Mouse (Mus musculus): ENCODE measurements at regions not wholly inside any gene's neighbourhood (a gene's known extent, or its start where the extent isn't known, plus 50 kb on each side); places are given as distances from the start of the nearest gene placed in this dataset.

DNA sequence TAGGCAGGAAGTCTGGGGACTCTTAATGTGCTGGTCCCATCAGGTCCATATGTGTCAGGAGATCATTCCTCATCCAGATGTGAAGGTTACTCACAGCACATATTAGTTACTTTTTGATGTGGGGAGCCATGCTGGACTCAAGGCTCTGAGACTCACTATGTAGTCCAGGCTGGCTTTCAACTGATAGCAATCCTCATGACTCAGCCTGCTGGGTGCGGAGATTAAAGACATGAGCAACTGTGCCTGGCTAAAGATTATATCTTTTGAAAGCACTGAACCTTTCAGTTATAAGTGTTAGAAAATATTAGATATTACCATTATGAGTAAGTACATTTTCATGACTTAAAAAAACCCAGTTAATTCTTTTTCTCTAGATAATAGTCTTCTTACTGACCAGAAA is 155.6 kb upstream of the Itga4 start:
- H3K4me3 ChIP-seq (ENCODE audit: low read depth, low read length): no peak overlapping the region
- no peak for ATAC-seq
- H3K4me2 ChIP-seq (ENCODE audit: low read depth): no peak overlapping the region
- H3K36me3 ChIP-seq (ENCODE audit: insufficient read depth): no peaks in the 10 kb centered on the region
- H3K27ac ChIP-seq (ENCODE audit: low read depth, low read length): no peak overlapping the region
- H3K4me1 ChIP-seq (ENCODE audit: insufficient read depth): no peaks in the 10 kb centered on the region
- TF ChIP-seq CTCF (IDR thresholded peaks at IDR 0.05; ENCODE audit: low read depth): no peak
- no peak for DNase-seq
- no peak overlapping the region for H3K9ac ChIP-seq
- WGBS: 90% methylated on average over 1 of the region's 1 CpGs
- H3K9me3 ChIP-seq (ENCODE audit: low read length): no peaks in the 10 kb centered on the region
- H3K27me3 ChIP-seq (ENCODE audit: insufficient read depth, low read length): no peaks in the 10 kb centered on the region

DNA sequence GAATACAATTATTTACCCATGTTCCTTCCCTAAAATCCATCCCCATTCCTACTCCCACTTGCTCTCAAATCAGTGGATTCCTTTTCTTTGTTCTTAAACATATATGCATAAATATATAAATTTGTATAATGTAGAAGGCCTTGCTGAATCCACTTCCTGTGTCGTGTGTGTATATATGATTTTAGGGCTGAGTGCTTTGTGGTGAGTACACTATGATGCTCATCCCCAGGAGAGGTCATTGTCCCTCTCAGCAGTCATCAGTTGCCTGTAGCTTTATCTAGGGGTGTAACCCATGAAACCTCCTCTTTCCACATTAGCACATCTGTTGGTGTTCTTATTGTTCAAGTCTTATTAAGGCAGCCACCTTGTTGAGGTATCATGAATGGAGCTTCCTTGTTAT is 143.6 kb upstream of the Itga4 start:
- DNase-seq (no peak), ATAC-seq (no peak)
- Histone ChIP-seq H3K36me3 (ENCODE audit: insufficient read depth) (no peaks in the 10 kb centered on the region), H3K27ac (ENCODE audit: low read depth, low read length) (no peak overlapping the region), H3K9me3 (ENCODE audit: low read length) (no peaks in the 10 kb centered on the region), H3K4me1 (ENCODE audit: insufficient read depth) (no peaks in the 10 kb centered on the region), H3K9ac (no peak overlapping the region), H3K27me3 (ENCODE audit: insufficient read depth, low read length) (no peaks in the 10 kb centered on the region), H3K4me2 (ENCODE audit: low read depth) (no peak overlapping the region), H3K4me3 (ENCODE audit: low read depth, low read length) (no peak overlapping the region)
- no peak for TF ChIP-seq CTCF (IDR thresholded peaks at IDR 0.05; ENCODE audit: low read depth)
- 90% methylated on average over 1 of the region's 1 CpGs for WGBS

DNA sequence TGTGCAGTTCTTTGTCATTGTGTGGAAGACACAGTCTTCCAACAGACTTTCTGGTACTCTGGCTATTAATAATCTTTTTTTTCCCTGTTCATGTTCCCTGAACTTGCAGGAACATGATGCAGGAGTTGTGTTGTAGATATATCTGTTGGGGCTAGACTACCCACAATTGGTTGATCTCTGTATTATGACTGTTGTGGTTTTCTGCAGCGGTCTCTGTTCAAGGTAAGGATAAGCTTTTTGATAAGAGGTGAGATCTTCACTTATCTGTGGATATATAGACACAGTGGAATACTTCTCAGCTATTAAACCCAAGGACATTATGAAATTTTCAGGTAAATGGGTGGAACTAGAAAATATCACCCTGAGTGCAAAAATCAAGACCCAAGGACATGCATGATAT is 143.2 kb upstream of the Itga4 start:
- H3K27me3 ChIP-seq (ENCODE audit: insufficient read depth, low read length): no peaks in the 10 kb centered on the region
- H3K4me1 ChIP-seq (ENCODE audit: insufficient read depth): no peaks in the 10 kb centered on the region
- no peaks in the 10 kb centered on the region for H3K36me3 ChIP-seq (ENCODE audit: insufficient read depth)
- DNase-seq (no peak), ATAC-seq (no peak)
- TF ChIP-seq CTCF (IDR thresholded peaks at IDR 0.05; ENCODE audit: low read depth): no peak
- 96% methylated on average over 1 of the region's 1 CpGs for WGBS
- H3K4me3 ChIP-seq (ENCODE audit: low read depth, low read length): no peak overlapping the region
- H3K27ac ChIP-seq (ENCODE audit: low read depth, low read length): no peak overlapping the region
- no peak overlapping the region for H3K4me2 ChIP-seq (ENCODE audit: low read depth)
- H3K9me3 ChIP-seq (ENCODE audit: low read length): no peaks in the 10 kb centered on the region
- no peak overlapping the region for H3K9ac ChIP-seq

DNA sequence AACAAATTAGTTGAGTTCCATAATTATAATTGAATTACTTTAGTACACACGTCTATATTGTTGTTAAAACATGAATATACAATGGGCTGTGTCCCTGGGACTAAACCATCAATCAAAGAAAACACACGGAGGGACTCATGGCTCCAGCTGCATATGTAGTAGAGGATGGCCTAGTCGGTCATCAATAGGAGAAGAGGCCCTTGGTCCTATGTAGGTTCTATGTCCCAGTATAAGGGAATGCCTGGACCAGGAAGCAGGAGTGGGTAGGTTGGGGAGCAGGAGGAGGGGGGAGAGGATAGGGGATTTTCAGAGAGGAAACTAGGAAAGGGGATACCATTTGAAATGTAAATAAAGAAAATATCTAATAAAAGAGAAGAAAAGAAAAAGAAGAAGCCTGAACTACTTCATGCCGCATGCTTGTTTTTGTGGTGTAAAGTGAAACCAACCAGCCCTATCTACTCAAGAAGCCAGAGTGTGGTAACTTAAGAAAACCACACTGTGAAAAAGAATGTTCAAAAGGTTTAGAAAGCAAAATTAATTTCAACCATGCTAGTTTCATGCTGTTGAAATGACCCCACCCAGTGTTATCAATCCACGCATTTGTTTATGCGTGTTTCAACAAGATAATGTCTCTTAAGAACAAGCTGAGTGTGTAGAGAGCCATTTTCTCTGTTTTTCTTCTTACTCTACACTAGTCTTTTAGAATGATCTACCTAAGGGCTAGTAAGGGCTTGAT is 134.4 kb upstream of the Itga4 start:
- no peaks in the 10 kb centered on the region for H3K9me3 ChIP-seq (ENCODE audit: low read length)
- H3K4me1 ChIP-seq (ENCODE audit: insufficient read depth): no peaks in the 10 kb centered on the region
- TF ChIP-seq CTCF (IDR thresholded peaks at IDR 0.05; ENCODE audit: low read depth): no peak
- 92% methylated on average over 6 of the region's 6 CpGs for WGBS
- DNase-seq (no peak), ATAC-seq (no peak)
- no peak overlapping the region for H3K4me2 ChIP-seq (ENCODE audit: low read depth)
- H3K4me3 ChIP-seq (ENCODE audit: low read depth, low read length): no peak overlapping the region
- no peak overlapping the region for H3K27ac ChIP-seq (ENCODE audit: low read depth, low read length)
- no peaks in the 10 kb centered on the region for H3K27me3 ChIP-seq (ENCODE audit: insufficient read depth, low read length)
- no peaks in the 10 kb centered on the region for H3K36me3 ChIP-seq (ENCODE audit: insufficient read depth)
- H3K9ac ChIP-seq: no peak overlapping the region

DNA sequence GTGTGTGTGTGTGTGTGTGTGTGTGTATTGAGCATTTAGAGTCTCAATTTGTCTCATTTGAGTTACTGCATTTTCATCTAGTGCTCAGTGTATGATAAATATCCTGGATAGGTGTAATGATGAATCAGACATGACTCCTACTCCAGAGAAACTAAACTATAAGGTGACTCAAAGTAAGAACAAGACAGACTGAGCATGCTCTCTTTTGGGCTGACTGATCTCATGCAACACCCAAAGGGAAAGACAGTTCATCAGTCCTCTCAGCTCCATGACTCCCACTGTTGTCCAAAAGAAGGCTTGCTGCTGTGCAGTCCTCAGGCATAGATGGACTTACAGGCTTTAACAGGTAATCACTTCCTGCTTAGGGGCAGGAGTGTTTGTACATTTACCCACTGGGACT is 132.7 kb upstream of the Itga4 start:
- DNase-seq (no peak), ATAC-seq (no peak)
- no peak overlapping the region for H3K4me2 ChIP-seq (ENCODE audit: low read depth)

DNA sequence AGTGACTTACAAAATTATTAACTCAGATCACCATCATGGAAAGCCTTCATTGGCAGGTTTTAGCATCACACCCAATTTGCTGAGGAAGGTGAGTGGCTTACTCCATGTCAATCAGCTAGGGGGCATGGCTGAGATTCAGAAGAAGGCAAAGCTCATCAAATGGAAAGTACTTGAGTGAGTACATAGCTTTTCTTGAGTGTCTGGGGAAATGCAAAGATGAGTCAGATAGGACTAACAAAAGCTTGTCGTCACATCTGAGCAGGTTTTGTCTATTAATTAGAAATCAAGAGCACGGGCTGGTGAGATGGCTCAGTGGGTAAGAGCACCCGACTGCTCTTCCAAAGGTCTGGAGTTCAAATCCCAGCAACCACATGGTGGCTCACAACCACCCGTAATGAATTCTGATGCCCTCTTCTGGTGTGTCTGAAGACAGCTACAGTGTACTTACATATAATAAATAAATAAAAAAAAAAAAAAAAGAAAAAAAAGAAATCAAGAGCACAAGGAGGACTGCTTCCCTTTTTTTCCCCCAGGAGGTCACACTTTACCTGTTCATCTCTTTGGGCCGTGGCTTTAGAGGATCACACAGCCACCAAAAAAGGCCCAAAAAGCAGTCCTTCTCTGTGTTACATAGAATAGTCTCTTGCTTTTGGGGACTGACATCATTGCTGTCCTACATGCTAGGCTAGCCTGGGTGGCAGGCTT is 130.8 kb upstream of the Itga4 start:
- Histone ChIP-seq H3K27me3 (ENCODE audit: insufficient read depth, low read length) (no peaks in the 10 kb centered on the region), H3K4me2 (ENCODE audit: low read depth) (no peak overlapping the region), H3K4me3 (ENCODE audit: low read depth, low read length) (no peak overlapping the region), H3K4me1 (ENCODE audit: insufficient read depth) (no peaks in the 10 kb centered on the region), H3K9ac (no peak overlapping the region), H3K36me3 (ENCODE audit: insufficient read depth) (no peaks in the 10 kb centered on the region), H3K27ac (ENCODE audit: low read depth, low read length) (no peak overlapping the region), H3K9me3 (ENCODE audit: low read length) (no peaks in the 10 kb centered on the region)
- ATAC-seq (no peak), DNase-seq (no peak)
- no peak for TF ChIP-seq CTCF (IDR thresholded peaks at IDR 0.05; ENCODE audit: low read depth)
- 94% methylated on average over 5 of the region's 5 CpGs for WGBS

More for the DNA sequence above, 132.7 kb upstream of the Itga4 start:
- no peak for TF ChIP-seq CTCF (IDR thresholded peaks at IDR 0.05; ENCODE audit: low read depth)
- Histone ChIP-seq H3K27me3 (ENCODE audit: insufficient read depth, low read length) (no peaks in the 10 kb centered on the region), H3K4me3 (ENCODE audit: low read depth, low read length) (no peak overlapping the region), H3K27ac (ENCODE audit: low read depth, low read length) (no peak overlapping the region), H3K4me1 (ENCODE audit: insufficient read depth) (no peaks in the 10 kb centered on the region), H3K9me3 (ENCODE audit: low read length) (no peaks in the 10 kb centered on the region), H3K9ac (no peak overlapping the region), H3K36me3 (ENCODE audit: insufficient read depth) (no peaks in the 10 kb centered on the region)

DNA sequence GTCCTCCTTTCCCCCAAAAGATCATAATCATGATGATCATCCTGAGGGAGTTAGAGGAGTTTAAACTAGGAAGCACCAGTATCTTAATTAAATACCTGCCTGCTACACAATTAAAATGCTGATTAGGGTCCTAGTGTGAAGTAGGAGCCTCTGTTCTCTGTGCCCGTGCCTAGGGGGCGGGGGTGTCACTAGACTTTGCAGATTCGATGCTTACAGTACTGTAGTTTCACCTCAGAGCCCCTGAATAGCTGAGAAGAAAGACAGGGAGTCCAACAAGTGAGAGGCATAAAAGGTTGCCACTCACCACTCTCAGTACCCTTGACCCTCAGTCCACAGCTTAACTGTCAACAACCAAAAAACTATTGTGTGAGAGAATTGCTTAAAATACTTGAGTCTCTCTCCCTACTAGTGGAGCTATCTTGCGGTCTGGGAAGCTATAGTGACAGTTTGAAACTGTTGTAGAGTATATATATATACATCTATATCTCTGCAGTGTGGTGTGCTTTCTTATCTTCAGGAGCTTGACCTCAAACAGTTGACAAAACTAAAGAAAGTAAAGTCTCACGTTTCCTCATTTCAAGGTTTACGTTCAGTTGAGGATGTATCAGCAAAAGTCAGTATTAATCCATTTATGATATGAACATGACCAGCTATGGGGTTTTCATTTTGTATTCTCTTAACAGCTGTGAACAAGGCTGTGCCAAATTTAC is 128.9 kb upstream of the Itga4 start:
- TF ChIP-seq CTCF (IDR thresholded peaks at IDR 0.05; ENCODE audit: low read depth): no peak
- Histone ChIP-seq H3K27me3 (ENCODE audit: insufficient read depth, low read length) (no peaks in the 10 kb centered on the region), H3K27ac (ENCODE audit: low read depth, low read length) (no peak overlapping the region), H3K4me1 (ENCODE audit: insufficient read depth) (no peaks in the 10 kb centered on the region), H3K9me3 (ENCODE audit: low read length) (no peaks in the 10 kb centered on the region), H3K4me3 (ENCODE audit: low read depth, low read length) (no peak overlapping the region), H3K36me3 (ENCODE audit: insufficient read depth) (no peaks in the 10 kb centered on the region), H3K9ac (no peak overlapping the region), H3K4me2 (ENCODE audit: low read depth) (no peak overlapping the region)
- ATAC-seq (no peak), DNase-seq (no peak)
- 40% methylated on average over 6 of the region's 6 CpGs for WGBS

All from forebrain, postnatal 0 days (tissue).